Comparison of ENCODE assay signal across 10 mouse cellular contexts in the genomic region with DNA sequence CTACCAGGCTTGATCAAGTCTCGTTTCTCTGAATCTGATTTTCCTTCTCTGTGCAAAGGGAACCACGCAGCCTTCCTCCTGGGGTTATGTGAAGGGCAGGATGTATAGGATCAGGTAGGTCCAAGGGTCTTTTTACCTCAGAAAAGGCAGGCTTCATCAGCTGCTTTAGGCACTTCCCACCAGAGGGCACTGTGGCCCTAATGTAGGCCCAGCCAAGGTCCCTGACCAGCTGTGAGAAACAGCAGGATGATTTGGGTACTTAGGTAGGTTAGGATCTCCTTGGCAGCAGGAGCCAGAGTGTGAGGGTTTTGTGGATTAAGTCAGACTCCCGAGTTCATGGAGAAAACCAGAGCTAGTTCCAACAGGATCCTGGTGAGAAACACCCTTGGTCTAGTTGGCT. TPM values are rescaled to one million over a fixed set of nuclear protein-coding genes. Genes with fewer than 3 reads are reported as not detected.
DNase-seq lines count a peak whose midpoint lies in the region; ATAC-seq and TF ChIP-seq lines count a peak whose summit lies in the region.
"Had no signal": no experiment of that assay in that cellular context is flagged by ENCODE, and none has a peak within 500 bp of the region (broad histone marks: within the 10 kb centered on the region; RNA-seq: fewer than 3 reads in every experiment).

No protein-coding gene starts in this region.

- 18% methylated on average over 3 of the region's 3 CpGs for WGBS in limb, embryonic 14.5 days
- WGBS in small intestine, adult 2 months, result 14% methylated on average over 3 of the region's 3 CpGs

- H3K27me3 ChIP-seq in limb, embryonic 14.5 days (ENCODE audit: control insufficient read depth, insufficient read depth, low read length), result no peaks in the 10 kb centered on the region
- H3K27me3 ChIP-seq in small intestine, adult 2 months (ENCODE audit: control insufficient read depth, insufficient read depth, low read length), result no peaks in the 10 kb centered on the region

- no peak overlapping the region for H3K9ac ChIP-seq in limb, embryonic 14.5 days (ENCODE audit: low read depth, low read length, severe bottlenecking)

- H3K9me3 ChIP-seq in limb, embryonic 14.5 days (ENCODE audit: control insufficient read depth, low read length), result no peaks in the 10 kb centered on the region

- no peak overlapping the region for H3K4me2 ChIP-seq in limb, embryonic 14.5 days (replicated peaks; ENCODE audit: low read depth, low read length, severe bottlenecking)

- no peaks in the 10 kb centered on the region for H3K36me3 ChIP-seq in limb, embryonic 14.5 days (ENCODE audit: control insufficient read depth, insufficient read depth, low read length)
- H3K36me3 ChIP-seq in small intestine, adult 2 months (ENCODE audit: control insufficient read depth, insufficient read depth, low read length), result no peaks in the 10 kb centered on the region

- no peak for TF ChIP-seq POLR2A in limb, embryonic 14.5 days (IDR thresholded peaks at IDR 0.05; ENCODE audit: borderline replicate concordance, extremely low read depth, insufficient read depth, insufficient read length)
- no peak for TF ChIP-seq POLR2A in small intestine, adult 2 months (IDR thresholded peaks at IDR 0.05; ENCODE audit: low read depth, low read length)

- H3K27ac ChIP-seq in limb, embryonic 14.5 days (replicated peaks; ENCODE audit: low read depth, low read length), result no peak overlapping the region
- no peak overlapping the region for H3K27ac ChIP-seq in small intestine, adult 2 months (ENCODE audit: insufficient read depth, low read depth, low read length)

- no peak overlapping the region for H3K4me3 ChIP-seq in limb, embryonic 14.5 days (replicated peaks; ENCODE audit: low read length)
- no peak overlapping the region for H3K4me3 ChIP-seq in small intestine, adult 2 months (ENCODE audit: low read depth, low read length)

- no peaks in the 10 kb centered on the region; the same call in 1 of the 2 replicates for H3K4me1 ChIP-seq in limb, embryonic 14.5 days (ENCODE audit: control insufficient read depth, insufficient read depth, low read length)
- no peaks in the 10 kb centered on the region for H3K4me1 ChIP-seq in small intestine, adult 2 months (ENCODE audit: control insufficient read depth, insufficient read depth, insufficient read length, low read length)

- peak; percentile 13 to 34 for DNase-seq in heart, postnatal 10 days
- no peak for DNase-seq in heart, adult 8-10 months (ENCODE audit: low spot score)
- DNase-seq in 3T3-L1 (ENCODE audit: low read depth, low spot score), result peak; percentile 68
- DNase-seq in adipocyte (ENCODE audit: low spot score), result peak; percentile 80
- DNase-seq in fibroblast of lung, adult 2 months (ENCODE audit: low read depth), result peak; percentile 2
- peak; percentile 4 for DNase-seq in limb, embryonic 14.5 days (ENCODE audit: low spot score)
- no peak for DNase-seq in frontal cortex, postnatal 10 days (ENCODE audit: low spot score in 2 of 2)

- peak; percentile 54; the same call in 1 of the 2 replicates for TF ChIP-seq CTCF in small intestine, adult 2 months (IDR thresholded peaks at IDR 0.05; ENCODE audit: extremely low read depth, insufficient read length, insufficient replicate concordance, low read depth, low read length)

- ATAC-seq in limb, embryonic 14.5 days (ENCODE audit: low FRiP score, low read depth), result no peak

- intact Hi-C loops in heart, postnatal 10 days (cut with DNase I), result loop anchor here (1.0 kb wide), 1 partner anchor 145 kb away; no protein-coding TSS in a partner anchor

RNA-seq across cellular contexts. Expression of gene Oprl1, which starts 7.4 kb away (rescaled TPM):
- not detected for total RNA-seq in heart, postnatal 10 days (2021)
- under 1 TPM in 1 of 4 experiments, not detected in 3; 0.16 TPM for total RNA-seq in heart, adult 8-10 months (2022)
- 1.0 and 1.4 TPM in 2 replicates for polyA plus RNA-seq in limb, embryonic 14.5 days (2012; rRNA removed)
- polyA plus RNA-seq in limb, embryonic 14.5 days (2014; fragmentation: Nextera tagmentation; extraction: Ambion mirVana), result 0.30 and 0.84 TPM in 2 replicates
- polyA plus RNA-seq in small intestine, adult 2 months (2012; rRNA removed), result 0.11 and 0.19 TPM in 2 replicates

RNA-seq across cellular contexts. Expression of gene Lkaaear1, which starts 24.0 kb away (rescaled TPM):
- not detected for total RNA-seq in heart, postnatal 10 days (2021)
- total RNA-seq in heart, adult 8-10 months (2022), result not detected
- polyA plus RNA-seq in limb, embryonic 14.5 days (2012; rRNA removed), result not detected in 2 replicates
- polyA plus RNA-seq in limb, embryonic 14.5 days (2014; fragmentation: Nextera tagmentation; extraction: Ambion mirVana), result not detected in 2 replicates
- polyA plus RNA-seq in small intestine, adult 2 months (2012; rRNA removed), result not detected in 2 replicates
- total RNA-seq: adrenal gland, adult 18-20 months; left cerebral cortex, postnatal 14 days had no signal

RNA-seq across cellular contexts. Expression of gene Rgs19, which starts 28.4 kb away (rescaled TPM):
- total RNA-seq in heart, postnatal 10 days (2021), result 10 to 100 TPM; 12.2 to 12.7 TPM
- 1 to 10 TPM; 3.7 to 8.9 (median 4.9) TPM for total RNA-seq in heart, adult 8-10 months (2022)
- polyA plus RNA-seq in limb, embryonic 14.5 days (2012; rRNA removed), result 124 and 151 TPM in 2 replicates
- 92.8 and 99.6 TPM in 2 replicates for polyA plus RNA-seq in limb, embryonic 14.5 days (2014; fragmentation: Nextera tagmentation; extraction: Ambion mirVana)
- polyA plus RNA-seq in small intestine, adult 2 months (2012; rRNA removed), result 19.9 and 24.1 TPM in 2 replicates

RNA-seq across cellular contexts. Expression of gene Myt1, which starts 40.9 kb away (rescaled TPM):
- total RNA-seq in heart, postnatal 10 days (2021), result not detected
- not detected for total RNA-seq in heart, adult 8-10 months (2022)
- 0.41 and 0.85 TPM in 2 replicates for polyA plus RNA-seq in limb, embryonic 14.5 days (2012; rRNA removed)
- not detected in 2 replicates for polyA plus RNA-seq in limb, embryonic 14.5 days (2014; fragmentation: Nextera tagmentation; extraction: Ambion mirVana)
- 0.63 and 0.77 TPM in 2 replicates for polyA plus RNA-seq in small intestine, adult 2 months (2012; rRNA removed)

RNA-seq across cellular contexts. Expression of gene Tcea2, which starts 42.1 kb away (rescaled TPM):
- total RNA-seq in heart, postnatal 10 days (2021), result 10 to 100 TPM in 1 of 2 experiments, 1 to 10 TPM in 1; 8.6 to 10.7 TPM
- total RNA-seq in heart, adult 8-10 months (2022), result 1 to 10 TPM; 5.3 to 8.0 (median 7.2) TPM
- 53.8 and 57.1 TPM in 2 replicates for polyA plus RNA-seq in limb, embryonic 14.5 days (2012; rRNA removed)
- polyA plus RNA-seq in limb, embryonic 14.5 days (2014; fragmentation: Nextera tagmentation; extraction: Ambion mirVana), result 27.1 and 32.9 TPM in 2 replicates
- polyA plus RNA-seq in small intestine, adult 2 months (2012; rRNA removed), result 4.3 and 5.2 TPM in 2 replicates

Comparison
In these comparisons a context has a peak if more than half of its experiments do, and no peak if none do; other contexts are left out.
1. DNase-seq: peak in heart, postnatal 10 days (2 of 2), 3T3-L1 (single experiment), adipocyte (single experiment), fibroblast of lung, adult 2 months (single experiment) and limb, embryonic 14.5 days (single experiment); none in heart, adult 8-10 months (single experiment) and frontal cortex, postnatal 10 days (0 of 2).